Mouse (Mus musculus): ENCODE data around the gene Tnip1.

Gene Tnip1

DNA sequence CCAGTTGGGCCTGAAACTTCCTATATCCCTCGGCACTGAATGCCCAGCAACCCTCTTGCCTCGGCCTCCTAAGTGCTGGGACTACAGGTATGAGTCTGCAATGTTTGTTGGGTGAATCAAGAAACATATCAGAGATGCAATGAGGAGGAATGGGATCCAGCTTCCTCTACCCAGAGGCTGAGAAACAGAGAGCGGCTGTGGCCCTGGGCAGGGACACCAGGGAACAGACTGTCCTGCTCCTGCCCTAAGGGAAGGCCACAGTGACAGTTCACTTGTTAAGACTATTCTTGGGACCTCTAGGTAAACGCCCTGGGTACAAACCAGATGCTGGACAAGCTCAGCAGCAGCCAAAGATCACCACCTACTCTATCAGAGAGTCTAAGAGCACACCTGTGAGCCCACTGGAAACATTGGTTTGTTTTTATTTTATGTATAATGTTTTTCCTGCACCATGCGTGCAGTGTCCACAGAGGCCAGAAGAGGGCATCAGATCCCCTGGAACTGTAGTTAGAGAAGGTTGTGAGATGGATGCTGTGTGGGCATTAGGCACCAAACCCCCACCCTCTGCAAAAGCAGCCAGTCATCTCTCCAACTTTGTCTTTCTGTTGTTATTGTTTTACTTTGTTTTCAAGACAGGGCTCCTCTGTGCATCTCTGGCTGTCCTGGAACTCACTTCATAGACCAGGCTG is 31.2 kb downstream of the Tnip1 start:
- DNase-seq, result peak; percentile 69

DNA sequence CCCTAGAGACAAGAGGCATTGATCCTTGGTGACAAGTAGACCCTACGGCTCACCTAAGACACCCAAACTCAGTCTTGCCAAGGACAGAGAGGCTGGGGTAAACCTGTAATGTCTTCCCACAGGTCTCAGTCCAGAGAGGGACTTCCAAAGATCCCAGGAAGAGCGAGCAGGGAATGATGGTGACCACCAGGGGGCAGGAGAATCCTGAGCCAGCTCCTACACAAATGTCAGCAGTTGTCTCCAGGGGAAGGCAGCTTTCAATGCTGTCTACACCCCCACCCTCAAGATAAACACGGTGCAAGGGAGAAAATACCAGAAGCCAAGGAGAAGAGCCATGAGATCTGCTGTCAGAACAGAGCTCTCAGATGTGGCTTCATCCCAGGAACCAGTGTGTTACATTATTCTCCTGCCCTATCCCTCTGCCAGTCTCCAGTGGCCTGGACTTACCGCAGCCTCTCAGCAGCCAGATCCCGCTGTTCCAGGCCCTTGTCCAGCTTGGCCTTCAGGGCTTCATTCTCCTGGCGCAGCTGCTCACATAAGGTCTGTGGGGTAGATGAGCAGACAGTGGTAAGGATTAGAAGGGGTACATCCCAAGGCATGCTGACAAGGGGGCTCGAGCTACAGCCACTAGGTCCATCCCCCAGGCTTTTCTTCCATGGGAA is 32.3 kb downstream of the Tnip1 start:
- DNase-seq, result peak; percentile 62

DNA sequence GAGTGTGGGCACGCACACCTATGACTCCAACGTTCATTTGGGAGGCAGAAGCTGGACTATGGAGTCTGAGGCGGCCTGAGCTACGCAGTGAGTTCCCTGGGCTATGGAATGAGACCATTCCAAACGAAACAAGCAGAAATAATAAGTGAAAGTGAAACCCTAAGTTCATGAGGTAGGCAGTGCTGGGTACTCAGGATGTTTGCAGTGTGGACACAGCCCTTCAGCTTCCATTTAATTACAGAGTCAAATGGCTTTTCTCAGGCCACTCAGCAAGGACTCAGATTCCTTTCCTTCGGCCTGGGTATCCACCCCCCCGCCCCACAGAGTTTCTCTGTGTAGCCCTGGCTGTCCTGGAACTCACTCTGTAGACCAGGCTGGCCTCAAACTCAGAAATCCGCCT is 33.0 kb downstream of the Tnip1 start:
- DNase-seq, result no peak

DNA sequence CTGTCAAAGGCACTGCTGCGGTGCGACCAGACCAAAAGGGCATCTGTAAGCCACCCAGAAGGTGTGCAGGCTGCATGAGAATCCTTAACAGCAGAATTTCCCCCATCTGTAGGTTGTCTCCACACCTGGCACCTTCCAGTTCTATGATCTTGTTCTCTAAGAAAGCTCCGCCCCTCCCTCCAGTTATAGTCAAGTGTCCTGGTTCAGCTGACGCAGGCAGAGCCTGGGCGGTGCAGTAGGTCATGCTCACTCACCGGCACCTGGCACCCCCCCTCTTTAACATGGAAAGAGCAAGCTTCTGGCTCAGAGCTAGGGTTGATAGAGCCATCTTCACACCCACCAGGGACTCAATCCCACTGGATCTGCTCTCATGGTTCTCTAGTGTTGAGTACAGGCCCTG is 33.4 kb downstream of the Tnip1 start:
- no peak for DNase-seq

DNA sequence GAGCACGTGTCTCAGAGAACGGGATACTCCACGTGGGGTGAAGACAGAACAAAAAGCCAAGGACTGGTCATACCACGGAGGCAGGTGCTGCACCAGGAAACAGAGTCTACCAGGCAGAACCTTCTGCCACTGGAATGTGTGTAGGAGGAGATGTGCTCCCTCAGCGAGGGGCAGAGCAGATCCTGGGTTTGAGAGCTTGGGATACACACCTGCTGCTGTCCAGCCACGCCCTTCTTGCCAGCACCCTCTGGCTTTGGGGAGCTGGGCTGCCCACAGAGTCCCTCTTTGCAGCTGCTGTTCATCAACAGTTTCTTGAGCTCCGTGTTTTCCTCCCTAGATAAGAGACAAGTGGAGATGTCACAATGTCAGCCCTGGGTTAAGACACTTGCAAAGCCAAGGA is 33.8 kb downstream of the Tnip1 start:
- no peak for DNase-seq

DNA sequence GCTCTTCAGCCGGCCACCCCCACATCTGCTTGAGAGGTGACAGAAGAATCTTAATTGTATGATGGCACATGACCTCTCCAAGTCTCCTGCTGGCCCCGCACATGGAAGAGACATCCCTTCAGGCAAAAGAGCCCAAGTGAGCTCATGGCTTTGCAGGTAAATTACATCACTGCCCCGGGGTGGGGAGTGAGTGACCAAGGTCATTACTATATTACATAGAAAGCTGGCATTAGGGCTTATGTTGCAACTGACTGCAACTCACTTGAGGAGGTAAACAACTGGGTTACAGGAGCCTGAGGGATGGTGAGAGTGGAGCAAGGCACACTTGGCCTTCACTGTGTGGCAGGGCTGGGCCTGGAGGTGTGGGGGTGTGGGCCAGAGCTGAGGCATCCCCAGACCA is 34.5 kb downstream of the Tnip1 start:
- DNase-seq, result no peak

DNA sequence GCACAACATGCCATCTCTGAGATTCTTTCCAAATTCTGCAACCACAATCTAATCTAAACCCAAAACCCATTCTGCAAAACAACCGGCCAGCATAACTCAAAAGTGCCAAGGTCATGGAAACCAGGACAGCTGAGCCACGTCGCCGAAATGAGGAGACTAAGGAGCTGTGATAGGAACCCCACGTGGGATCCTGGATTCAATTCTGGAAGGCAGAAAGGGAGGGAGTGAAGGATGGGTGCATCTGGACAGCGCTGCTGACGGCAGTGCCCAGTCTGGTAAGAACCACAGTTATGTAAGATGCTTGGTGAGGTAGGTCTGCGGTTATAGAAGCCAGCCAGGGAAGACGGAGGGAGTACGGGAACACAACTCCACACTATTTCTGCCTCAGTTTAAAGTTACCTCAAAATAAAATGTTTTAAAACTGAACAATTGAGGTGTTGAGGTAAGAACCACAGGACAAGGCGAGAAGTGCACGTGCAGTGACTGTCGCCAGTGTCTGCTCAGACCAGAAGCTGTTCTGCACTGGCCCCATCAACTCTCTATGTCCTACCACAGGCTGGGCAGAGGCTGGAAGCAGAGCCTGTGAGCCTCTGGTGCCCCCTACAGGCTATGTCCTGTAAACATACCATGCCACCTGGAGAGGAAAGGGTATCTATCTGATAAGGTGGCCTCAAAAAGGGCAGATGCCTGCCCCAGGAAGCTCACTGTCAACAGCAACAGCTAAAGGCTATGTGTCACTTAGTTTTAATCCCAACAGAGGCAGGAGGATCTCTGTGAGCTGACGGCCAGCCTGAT is 35.2 kb downstream of the Tnip1 start:
- peak; percentile 79 for DNase-seq

DNA sequence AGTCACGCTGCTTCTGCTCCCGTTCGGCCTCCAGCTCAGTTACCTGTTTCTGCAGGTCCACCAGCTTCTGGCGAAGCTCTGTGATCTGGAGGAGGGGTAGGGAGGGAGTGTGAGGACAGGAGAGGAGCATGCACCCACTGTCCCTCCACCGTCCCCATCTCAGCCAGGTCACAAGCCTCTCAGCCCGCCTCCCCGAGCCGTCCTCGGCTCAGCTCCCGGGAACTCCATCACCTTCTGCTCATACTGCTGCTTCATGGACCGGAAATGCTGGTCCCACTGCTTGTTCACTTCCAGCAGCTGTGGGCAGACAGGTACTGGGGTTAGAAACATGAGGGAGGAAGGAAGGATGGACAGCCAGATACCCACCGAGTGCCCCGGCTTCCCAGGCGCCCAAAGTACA is 38.6 kb downstream of the Tnip1 start:
- no peak for DNase-seq

DNA sequence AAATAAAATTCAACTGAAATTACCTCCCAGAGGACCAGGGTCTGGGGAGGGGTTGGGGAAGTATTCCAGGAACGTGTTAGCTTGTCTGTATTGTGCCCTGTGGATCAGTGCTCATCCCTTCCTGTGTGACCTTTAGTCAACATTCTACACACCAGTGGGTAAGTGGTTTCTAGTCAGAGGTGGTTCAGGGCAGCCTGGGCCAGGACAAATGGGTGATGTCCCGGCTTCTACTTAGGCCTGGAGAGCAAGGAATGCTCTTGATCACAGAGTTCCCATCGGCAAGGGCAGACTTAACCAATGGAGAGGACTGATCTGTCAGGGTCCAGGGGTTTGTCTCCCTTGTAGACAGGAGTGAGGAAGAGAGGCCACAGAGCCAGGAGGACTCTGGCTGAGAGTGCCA is 40.2 kb downstream of the Tnip1 start:
- peak; percentile 35 for DNase-seq

DNA sequence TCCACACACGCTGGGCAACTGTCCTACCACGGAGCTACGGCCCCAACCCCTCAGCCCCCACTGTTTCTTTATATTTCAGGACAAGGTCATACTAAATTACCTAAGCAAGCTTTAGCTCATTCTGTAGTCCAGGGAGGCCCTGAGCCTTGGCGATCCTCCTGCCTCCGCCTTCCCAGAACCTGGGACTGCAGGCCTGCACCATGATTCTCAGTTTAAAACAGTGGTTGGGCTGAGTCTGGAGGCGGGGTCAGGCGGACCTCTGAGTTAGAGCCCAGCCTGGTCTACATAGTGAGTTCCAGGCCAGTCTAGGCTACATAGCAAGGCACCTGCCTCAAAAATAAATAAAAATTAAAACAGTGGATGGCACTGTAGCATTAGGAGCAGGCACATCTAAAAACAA is 40.9 kb downstream of the Tnip1 start:
- no peak for DNase-seq

DNA sequence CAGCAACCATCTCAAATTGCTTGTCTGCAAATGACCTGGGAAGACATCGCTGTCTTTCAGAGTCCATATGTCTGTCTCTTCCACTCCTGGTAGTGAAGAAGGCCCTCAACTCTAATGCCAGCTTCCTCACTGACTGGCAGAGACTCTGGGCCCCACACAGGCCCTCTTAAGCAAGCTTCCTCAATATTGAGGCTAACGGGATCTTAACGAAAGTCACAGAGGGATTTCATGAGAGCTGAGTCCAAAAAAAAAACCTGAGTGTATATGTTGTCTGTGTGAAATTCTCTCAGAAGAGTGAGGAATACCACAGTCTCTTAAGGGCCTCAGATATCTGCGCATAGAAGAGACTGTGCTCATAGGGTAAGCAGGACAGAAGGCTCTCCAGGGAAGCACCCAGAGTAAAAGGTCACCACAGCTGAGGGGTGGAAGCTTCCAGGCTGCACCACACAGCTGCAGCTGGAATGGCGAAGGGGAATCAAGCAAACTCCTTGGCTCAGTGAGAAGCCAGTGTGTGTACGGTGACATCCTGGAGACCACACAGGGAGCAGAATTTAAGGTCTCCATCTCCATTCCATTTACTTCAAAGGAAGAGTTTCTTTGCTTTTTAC is 41.6 kb downstream of the Tnip1 start:
- no peak for DNase-seq

DNA sequence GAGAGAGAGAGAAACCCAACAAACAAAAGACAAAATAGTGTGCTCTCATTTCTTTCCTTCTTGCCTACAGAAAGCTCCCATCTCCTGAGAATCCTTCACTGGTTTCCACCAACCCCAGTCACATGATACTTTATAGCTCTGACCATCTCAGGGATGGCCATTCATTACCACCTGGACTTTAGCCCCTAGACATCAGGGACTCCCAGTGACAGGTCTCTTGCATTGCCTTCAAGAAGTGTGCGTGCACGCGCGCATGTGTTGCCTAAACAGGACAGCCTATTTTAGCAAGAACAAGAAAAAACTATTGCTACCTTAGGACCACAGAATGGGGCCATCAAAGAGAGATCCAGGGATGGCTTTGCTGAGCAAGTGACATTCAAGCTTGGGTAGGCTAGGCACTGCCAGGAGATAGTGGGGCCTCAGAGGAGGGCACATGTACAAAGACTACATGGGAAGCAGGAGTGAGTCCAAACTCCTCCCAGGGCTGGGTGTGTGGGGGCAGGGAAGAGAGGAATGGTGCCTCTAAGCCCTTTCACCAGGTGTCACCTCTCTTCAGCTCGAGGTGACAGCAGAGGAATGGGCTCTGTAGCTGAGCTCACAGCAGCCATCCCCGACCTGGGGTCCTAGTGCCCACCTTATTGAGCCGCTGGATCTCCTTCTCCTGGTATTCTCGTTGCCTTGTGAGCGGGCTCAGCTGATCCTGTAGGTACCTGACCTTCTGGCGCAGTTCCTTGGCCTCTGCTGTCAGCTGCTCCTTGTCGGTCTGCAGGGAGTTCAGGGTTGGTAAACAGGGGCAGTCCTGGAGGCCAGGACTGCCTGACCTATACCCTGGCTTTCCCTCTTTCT is 42.4 kb downstream of the Tnip1 start:
- peak; percentile 67 for DNase-seq

DNA sequence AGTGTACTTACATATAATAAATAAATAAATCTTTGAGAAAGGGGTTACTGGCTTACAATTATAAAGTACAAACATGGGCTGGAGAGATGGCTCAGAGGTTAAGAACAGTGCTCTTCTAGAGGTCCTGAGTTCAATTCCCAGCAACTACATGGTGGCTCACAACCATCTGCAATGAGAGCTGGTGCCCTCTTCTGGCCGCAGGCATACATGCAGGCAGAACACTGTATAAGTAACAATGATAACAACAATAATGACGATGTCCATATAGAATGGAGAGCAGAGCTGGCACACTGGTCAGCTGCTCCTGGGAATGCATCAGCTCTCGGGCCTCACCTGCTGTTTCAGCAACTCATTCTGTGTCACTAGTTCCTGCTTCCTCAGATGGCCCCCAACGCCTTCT is 44.4 kb downstream of the Tnip1 start:
- DNase-seq, result no peak

DNA sequence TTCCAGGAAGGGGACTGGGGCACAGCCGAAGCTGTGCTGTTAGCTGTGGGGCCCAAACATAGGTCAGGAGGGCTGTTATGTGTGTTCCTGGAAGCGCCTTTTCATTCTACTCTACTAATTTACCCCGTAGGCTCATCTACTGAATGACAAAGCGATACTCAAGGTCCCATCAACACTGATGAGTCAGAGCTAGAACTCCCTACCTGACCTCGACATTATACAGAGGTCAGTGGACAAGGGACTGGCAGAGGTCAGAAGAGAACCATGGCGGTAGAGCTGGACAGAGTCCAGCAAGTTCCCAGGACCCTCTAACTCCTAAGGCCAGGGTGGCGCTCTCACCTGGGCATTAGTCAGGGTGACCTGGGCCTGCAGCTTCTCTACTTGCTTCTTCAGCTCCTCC is 45.3 kb downstream of the Tnip1 start:
- no peak for DNase-seq

DNA sequence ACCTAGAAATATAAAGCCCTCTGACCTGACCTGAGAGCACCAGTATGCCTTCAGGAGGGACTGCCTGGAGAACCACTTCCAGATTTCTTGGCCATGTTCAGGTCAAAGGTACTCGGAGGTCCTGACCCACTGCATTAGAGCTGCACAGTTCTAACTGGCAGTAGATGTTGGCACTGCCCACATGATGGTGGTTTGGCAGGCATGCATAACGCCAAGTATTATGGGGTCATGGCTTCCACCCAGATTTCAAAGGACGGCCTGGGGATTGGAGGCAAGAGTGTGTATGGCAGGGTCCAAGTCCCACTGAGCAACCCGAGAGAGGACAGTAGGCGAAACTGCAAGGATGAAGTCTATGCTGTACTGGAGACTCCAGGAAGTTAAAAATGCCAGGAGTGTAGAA is 48.9 kb downstream of the Tnip1 start:
- peak; percentile 47 for DNase-seq

DNA sequence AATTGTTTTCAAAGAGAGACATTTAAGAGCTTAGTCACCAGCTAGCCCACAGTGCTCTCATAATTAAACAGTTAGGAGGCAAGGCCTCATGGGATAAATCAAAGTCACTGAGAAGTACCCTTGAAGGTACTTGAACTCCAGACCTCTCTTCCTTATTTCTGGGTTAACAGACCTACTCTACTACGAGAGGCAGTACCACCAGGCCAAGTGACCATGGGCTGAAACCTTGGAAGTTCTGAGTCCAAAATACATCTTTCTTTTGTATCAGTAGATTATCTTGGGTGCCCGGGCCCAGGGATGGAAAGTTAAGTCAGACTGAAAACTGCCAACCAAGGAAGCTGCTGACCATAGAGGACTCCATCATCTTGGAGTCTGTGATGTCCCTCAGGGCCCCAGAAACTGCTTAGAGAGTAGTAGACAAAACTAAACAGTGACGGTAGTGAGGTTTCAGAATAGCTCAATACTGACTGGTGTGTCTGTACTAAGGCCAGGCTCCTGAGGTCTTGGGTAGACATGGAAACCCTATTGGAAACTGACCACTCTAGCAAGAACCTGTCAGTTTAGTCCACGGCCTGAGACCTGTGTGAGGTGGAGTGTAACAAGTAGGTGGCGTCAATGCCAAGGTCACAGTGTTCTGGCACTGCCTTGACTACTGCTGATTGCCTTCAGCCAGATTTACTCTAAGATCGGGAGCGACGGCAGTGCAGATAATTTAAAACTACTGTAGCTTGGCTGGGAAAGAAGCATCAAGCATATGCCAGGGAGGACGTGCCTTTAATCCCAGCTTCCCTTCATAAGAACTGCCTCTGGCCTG is 50.0 kb downstream of the Tnip1 start:
- DNase-seq, result peak; percentile 75

DNA sequence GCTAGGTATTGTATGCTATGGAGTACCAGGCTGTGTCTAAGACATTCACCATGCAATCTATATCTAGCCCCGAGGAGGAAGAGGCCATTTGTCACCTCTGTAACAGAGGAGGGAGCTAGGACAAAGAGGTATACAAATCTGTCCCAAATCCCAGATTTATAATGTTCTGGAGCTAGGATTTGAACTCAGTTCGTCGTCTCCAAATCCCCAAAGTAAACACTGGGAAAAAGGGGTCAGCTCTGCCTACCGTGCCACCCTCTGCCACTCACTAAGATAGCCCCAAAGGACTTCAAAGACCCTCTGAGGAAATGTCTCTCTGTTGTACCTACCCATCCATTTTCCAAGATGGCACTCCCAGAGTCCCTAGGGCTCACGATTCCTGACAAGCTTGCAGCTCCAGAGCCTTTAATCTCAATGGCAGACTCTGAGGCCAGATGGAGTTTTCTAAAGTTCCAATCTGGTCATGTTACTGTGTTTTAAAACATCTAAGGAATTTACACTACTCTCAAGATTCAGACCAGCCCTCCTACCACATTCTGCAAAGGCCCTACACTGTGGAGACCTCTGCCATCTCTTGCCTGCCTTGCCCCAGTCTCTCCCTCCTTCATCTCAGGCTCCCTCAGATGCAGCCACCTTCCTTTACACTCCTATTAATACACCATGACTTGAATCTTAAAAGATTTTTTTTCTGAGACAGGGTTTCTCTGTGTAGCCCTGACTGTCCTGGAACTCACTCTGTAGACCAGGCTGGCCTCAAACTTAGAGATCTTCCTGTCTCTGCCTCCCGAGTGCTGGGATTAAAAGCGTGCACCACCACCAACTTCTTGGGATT is 50.8 kb downstream of the Tnip1 start:
- peak; percentile 66 for DNase-seq

DNA sequence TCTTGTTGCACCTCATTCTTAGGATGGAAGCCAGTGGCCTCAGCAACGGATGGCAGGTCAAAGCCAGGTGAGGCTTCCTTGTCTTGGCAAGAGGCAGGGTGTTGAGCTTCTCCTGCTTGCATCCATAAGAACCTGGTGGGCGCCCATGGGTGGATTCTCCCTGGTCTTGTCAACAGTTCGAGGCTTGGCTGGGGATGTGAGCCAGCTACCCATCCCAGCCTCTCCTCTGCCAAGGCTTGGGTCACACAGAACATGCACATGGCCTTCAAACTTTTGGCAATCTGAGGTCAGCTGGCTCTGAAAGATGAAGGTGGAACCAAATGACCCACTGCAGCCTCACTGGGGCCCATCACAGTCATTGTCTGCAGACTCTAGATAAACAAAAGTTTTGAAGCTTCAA is 51.5 kb downstream of the Tnip1 start:
- DNase-seq, result no peak

DNA sequence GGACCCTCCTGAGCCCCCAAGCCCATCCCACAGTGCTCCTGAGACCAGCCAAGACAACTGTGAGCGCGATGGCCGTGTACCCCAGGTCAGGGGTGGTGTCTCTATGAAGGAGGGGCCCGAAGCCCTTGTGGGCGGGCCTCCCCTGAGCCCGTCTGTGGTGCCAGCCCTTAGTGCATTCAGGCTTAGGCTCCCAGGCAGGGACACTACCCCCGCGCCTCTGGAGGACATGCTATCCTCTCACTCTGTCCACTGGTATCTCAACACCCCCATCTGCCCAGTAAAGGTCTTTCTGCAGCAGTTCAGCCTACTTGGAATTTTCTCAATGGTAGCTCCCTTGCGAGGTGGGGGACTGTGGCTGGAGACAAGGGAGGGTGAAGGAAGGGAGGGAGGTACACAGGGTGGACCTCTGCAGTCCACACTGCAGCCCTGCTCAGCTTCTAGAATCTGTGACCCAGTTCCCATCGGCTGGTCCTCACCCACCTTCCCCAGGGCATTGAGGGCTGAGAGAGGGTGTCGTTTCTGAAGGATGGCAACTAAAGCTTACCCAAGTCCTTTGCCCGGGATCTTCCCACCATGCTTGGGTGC is 52.5 kb downstream of the Tnip1 start:
- peak; percentile 52 for DNase-seq

DNA sequence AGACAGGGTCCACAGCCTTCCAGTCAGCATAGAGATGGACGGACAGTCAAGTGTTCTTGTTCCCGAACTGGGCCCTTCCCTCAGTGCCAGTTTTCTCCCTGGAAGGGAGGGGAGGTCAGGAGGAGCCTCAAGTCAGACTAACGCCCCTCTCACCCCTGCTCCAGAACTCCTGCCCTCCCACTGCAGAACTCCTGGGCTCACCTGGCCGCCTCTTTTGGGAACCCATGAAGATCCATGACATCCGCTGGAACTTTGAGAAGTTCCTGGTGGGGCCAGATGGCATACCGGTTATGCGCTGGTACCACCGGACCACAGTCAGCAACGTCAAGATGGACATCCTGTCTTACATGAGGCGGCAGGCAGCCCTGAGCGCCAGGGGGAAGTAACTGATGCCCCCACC is 53.4 kb downstream of the Tnip1 start:
- DNase-seq, result no peak

DNA sequence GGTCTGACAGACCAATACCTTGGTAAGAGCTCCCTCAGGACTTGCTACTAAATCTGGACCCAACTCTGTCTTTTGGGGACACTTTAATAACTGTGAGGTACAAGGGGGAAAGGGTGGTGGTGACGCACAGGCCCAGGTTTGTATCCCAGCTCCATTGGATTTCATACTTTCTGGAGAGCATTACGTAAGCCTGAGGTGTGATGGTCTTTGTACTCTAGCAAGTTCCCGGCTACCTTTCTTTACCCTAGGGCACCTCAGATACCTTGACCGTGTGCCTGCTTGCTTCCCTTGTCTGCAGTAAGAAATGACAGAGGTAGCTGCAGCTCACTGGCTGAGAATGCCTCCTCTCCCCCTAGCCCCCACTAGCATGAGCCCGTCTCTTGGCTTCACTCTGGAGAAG is 55.5 kb downstream of the Tnip1 start:
- peak; percentile 27 for DNase-seq
